Mouse (Mus musculus): ENCODE results near the gene Gm5134. TPM values are rescaled to one million over a fixed set of nuclear protein-coding genes. Genes with fewer than 3 reads are reported as not detected.

Gene Gm5134
- total RNA-seq, 2 experiments from 2014 or later: 0.11 to 0.47 TPM

DNA sequence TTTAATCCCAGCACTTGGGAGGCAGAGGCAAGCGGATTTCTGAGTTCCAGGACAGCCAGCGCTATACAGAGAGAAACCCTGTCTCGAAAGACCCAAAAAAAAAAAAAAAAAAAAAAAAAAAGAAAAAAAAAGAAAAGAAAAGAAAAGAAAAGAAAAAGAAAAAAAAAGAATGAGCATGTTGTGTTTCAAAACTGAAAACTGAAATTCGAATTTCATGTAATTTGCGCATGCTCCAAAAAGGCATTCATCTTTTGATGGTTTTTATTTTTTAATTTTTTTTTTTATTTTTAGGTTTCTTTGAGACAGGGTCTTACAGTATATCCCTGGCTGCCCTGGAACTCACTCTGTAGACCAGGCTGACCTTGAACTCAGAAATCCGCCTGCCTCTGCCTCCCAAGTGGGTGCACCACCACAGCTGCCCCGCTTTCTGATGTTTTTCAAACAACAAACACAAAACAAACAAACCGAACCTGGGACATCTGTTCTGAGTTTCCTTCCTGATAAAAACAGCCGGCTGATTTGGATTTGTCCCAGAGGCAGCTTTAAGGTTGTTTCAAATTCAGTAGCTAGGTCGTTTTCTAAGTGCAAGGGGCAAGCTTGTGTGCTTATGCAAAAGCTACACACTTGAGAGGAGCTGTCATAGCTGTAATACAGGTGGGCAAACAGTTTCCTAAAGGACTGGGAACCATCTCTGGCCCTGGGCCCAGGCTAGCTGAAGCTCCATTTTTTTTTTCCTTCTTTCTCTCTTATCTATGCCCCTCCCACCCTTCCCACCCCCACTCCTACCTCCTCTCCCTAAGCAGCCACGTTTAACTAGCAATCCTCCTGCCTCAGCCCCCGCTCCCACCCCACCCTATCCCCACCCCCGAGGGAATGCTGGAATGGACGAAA is 77.4 kb downstream of the Gm5134 start:
- no peak for ATAC-seq (ENCODE audit: poor library complexity, severe bottlenecking)

DNA sequence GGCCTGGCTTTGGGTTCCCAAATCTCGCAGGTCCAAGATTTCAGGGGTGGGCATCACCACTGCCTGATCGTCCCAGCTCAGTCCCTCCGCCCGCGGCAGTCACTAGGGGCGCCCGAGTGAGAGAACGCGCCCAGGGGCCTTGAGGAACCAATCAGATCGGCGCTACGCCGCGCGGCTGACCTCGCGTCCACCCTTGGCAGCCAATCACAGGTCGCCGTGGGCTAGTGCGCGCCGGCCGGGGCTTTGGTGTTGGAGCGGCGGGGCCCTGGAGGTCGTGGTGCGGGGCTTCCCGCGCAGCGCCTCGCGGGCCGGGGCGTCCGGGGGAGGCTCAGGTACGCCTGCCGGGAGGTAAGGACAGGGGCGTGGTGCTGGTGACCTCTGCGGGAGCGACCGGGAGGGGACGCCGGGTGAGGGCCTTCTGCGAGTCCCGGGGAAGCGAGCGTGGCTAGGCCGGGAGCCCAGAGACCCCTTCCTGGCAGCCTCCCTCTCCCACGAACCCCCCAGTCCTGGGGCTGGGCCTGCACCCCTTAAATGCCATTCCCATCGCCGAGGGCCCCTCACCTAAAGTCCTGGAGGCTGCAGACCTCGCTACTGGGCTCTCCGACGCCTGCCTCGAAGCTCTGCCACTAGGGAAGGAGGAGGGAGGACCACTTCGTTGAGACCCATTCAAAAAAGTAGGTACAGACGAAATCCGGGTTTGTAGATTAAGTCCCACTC is 78.2 kb downstream of the Gm5134 start, which contains the start of gene Zfp280b:
Zfp280b (plus strand) TSS at position 249 of the 717 bp plus-strand sequence.
- peak; percentile 100 for ATAC-seq (ENCODE audit: poor library complexity, severe bottlenecking)

DNA sequence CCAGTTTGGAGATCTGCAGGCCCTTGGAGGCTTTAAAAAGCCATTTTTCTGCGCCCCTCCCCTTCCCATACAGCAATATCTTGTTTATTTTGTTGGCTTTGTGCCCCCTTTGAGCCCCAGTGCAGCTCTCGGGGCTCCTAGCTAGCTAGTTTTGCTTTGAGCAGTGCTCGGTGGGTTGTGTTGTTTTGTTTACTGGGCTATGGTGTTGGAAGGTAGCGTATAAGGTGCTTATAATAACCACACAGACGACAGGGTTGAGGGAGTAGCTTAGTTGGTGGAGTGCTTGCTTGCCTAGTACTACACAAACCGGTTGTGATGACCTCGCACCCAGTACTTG is 78.8 kb downstream of the Gm5134 start:
- 0 out of 2 replicates have a peak, but pooled peaks have one; percentile 0 for ATAC-seq (ENCODE audit: poor library complexity, severe bottlenecking)

- ATAC-seq (ENCODE audit: poor library complexity, severe bottlenecking): no peak
Measured at GRCm38 (mm10) chr10:76034001-76034600, 79.8 kb downstream of the Gm5134 start.

GRCm38 (mm10) chr10:76035277-76035676 is 81.0 kb downstream of the Gm5134 start:
- no peak for ATAC-seq (ENCODE audit: poor library complexity, severe bottlenecking)

- ATAC-seq (ENCODE audit: poor library complexity, severe bottlenecking): no peak
Measured at GRCm38 (mm10) chr10:76036962-76037361, 82.6 kb downstream of the Gm5134 start.

- ATAC-seq (ENCODE audit: poor library complexity, severe bottlenecking): no peak
Measured at GRCm38 (mm10) chr10:76045343-76045742, 91.0 kb downstream of the Gm5134 start.

- no peak for ATAC-seq (ENCODE audit: poor library complexity, severe bottlenecking)
Measured at GRCm38 (mm10) chr10:76046754-76047153, 92.4 kb downstream of the Gm5134 start.

DNA sequence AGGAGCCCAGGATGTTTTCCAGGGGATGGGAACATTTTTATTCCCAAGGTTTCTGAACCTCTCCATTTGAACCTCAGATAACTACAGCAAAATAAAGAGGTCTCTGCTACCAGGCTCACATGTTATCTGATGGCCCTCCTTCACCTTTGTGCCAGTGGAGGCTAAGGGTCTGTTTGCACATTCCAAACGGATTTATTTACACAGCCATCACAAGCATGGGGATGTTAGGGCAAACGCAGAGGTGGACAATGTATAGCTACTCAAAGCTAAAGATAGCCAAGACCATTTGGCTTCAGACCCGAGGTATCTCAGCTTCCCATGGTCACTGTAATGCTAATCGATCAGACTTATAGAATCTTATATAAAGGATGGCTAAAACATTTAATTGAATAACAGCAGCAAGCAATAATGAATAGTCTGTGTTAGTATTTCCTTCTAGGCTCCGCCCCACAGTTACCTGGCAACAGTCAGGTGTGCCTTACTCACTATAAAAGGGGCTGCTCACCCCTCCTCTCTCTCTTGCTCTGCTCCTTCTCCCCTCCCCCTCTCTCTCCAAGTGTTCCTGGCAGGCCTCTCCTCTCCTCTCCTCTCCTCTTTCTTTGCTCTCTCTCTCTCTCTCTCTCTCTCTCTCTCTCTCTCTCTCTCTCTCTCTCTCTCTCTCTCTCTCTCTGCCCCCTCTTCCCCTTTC is 93.0 kb downstream of the Gm5134 start:
- no peak for ATAC-seq (ENCODE audit: poor library complexity, severe bottlenecking)

- no peak for ATAC-seq (ENCODE audit: poor library complexity, severe bottlenecking)
Measured at GRCm38 (mm10) chr10:76048967-76049366, 94.7 kb downstream of the Gm5134 start.

DNA sequence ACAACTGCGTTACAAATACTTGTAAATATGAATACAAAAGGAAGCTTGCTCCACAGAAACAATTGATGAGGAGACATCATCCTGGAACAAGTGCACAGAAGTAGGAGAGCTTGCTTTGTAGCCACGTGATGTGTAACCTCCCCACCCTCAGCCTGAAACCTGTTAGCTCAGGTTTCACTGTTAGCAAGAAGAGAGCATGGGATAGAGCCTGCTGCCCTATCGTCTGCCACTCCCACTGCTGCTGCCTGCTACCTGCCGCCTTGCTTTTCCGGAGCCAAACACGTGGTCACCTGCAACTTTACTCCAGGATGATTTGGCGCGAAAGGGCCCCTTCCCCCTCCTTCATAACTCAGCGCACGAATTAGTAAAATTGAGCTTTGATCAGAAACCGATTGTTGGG is 97.5 kb downstream of the Gm5134 start:
- ATAC-seq (ENCODE audit: poor library complexity, severe bottlenecking): no peak

Other genes starting within 250 kb of the Gm5134 start
- 23.7 and 24.0 TPM in 2 replicates for gene Cabin1, start 190.2 kb upstream of the Gm5134 start, total RNA-seq (2015)
- 19.4 and 20.7 TPM in 2 replicates for gene Cabin1, start 190.2 kb upstream of the Gm5134 start, total RNA-seq (2017)
- 30.0 and 31.4 TPM in 2 replicates for gene Ddt, start 181.1 kb upstream of the Gm5134 start, total RNA-seq (2015)
- 24.7 and 28.4 TPM in 2 replicates for gene Ddt, start 181.1 kb upstream of the Gm5134 start, total RNA-seq (2017)
- gene Gm20441, start 173.6 kb upstream of the Gm5134 start, total RNA-seq (2015): not detected in 2 replicates
- gene Gm20441, start 173.6 kb upstream of the Gm5134 start, total RNA-seq (2017): not detected in 2 replicates
- gene Gstt3, start 173.1 kb upstream of the Gm5134 start, total RNA-seq (2015): 1.4 and 2.7 TPM in 2 replicates
- 1.5 and 1.6 TPM in 2 replicates for gene Gstt3, start 173.1 kb upstream of the Gm5134 start, total RNA-seq (2017)
- 0.78 TPM in 1 of 2 replicates, not detected in the other for gene Gstt1, start 155.9 kb upstream of the Gm5134 start, total RNA-seq (2015)
- gene Gstt1, start 155.9 kb upstream of the Gm5134 start, total RNA-seq (2017): not detected in 2 replicates
- gene Gstt4, start 132.0 kb upstream of the Gm5134 start, total RNA-seq (2015): not detected in 2 replicates
- gene Gstt4, start 132.0 kb upstream of the Gm5134 start, total RNA-seq (2017): not detected in 2 replicates
- 4.7 and 5.9 TPM in 2 replicates for gene Gstt2, start 117.1 kb upstream of the Gm5134 start, total RNA-seq (2015)
- gene Gstt2, start 117.1 kb upstream of the Gm5134 start, total RNA-seq (2017): 1.8 and 4.7 TPM in 2 replicates
- gene Mif, start 94.3 kb upstream of the Gm5134 start, total RNA-seq (2015): 68.9 and 73.4 TPM in 2 replicates
- 87.4 and 123 TPM in 2 replicates for gene Mif, start 94.3 kb upstream of the Gm5134 start, total RNA-seq (2017)
- 0.41 and 0.89 TPM in 2 replicates for gene Derl3, start 61.1 kb upstream of the Gm5134 start, total RNA-seq (2015)
- gene Derl3, start 61.1 kb upstream of the Gm5134 start, total RNA-seq (2017): not detected in 2 replicates
- 44.0 and 46.2 TPM in 2 replicates for gene Smarcb1, start 32.9 kb upstream of the Gm5134 start, total RNA-seq (2015)
- 40.6 and 48.4 TPM in 2 replicates for gene Smarcb1, start 32.9 kb upstream of the Gm5134 start, total RNA-seq (2017)
- gene Chchd10, start 21.4 kb upstream of the Gm5134 start, total RNA-seq (2015): 7.1 and 9.3 TPM in 2 replicates
- 8.1 and 15.7 TPM in 2 replicates for gene Chchd10, start 21.4 kb upstream of the Gm5134 start, total RNA-seq (2017)
- not detected in 2 replicates for gene Mmp11, start 18.0 kb upstream of the Gm5134 start, total RNA-seq (2015)
- not detected in 2 replicates for gene Mmp11, start 18.0 kb upstream of the Gm5134 start, total RNA-seq (2017)
- 0.48 and 0.83 TPM in 2 replicates for gene Gm867, start 13.8 kb upstream of the Gm5134 start, total RNA-seq (2015)
- gene Gm867, start 13.8 kb upstream of the Gm5134 start, total RNA-seq (2017): 0.16 TPM in 1 of 2 replicates, not detected in the other
- gene Vpreb3, start 11.5 kb upstream of the Gm5134 start, total RNA-seq (2015): 0.48 TPM in 1 of 2 replicates, not detected in the other
- gene Vpreb3, start 11.5 kb upstream of the Gm5134 start, total RNA-seq (2017): not detected in 2 replicates
- 4.5 and 5.9 TPM in 2 replicates for gene Zfp280b, start 78.1 kb downstream of the Gm5134 start, total RNA-seq (2015)
- gene Zfp280b, start 78.1 kb downstream of the Gm5134 start, total RNA-seq (2017): 3.0 and 8.9 TPM in 2 replicates
- gene Slc5a4b, start 156.4 kb downstream of the Gm5134 start, total RNA-seq (2015): not detected in 2 replicates
- gene Slc5a4b, start 156.4 kb downstream of the Gm5134 start, total RNA-seq (2017): not detected in 2 replicates
- gene Slc5a4a, start 192.9 kb downstream of the Gm5134 start, total RNA-seq (2015): not detected in 2 replicates
- not detected in 2 replicates for gene Slc5a4a, start 192.9 kb downstream of the Gm5134 start, total RNA-seq (2017)